Mouse (Mus musculus): ENCODE results near the gene Tlx2.

Gene Tlx2

GRCm38 (mm10) chr6:83070247-83070310 lies at the start of gene Tlx2:
TSS of gene Tlx2 (minus strand) at chr6:83070293.
- DNase-seq (ENCODE audit: extremely low spot score, low read depth, low spot score), result no peak

- no peak for DNase-seq (ENCODE audit: extremely low spot score, low read depth, low spot score)
These were observed 49.6 kb upstream of the Tlx2 start for GRCm38 (mm10) chr6:83119734-83120051.

- DNase-seq (ENCODE audit: extremely low spot score, low read depth, low spot score), result no peak
These were observed 49.0 kb upstream of the Tlx2 start for GRCm38 (mm10) chr6:83118825-83119733.

- no peak for DNase-seq (ENCODE audit: extremely low spot score, low read depth, low spot score)
These were observed 48.3 kb upstream of the Tlx2 start for GRCm38 (mm10) chr6:83118369-83118768.

GRCm38 (mm10) chr6:83117616-83118015 lies 47.5 kb upstream of the Tlx2 start:
- DNase-seq (ENCODE audit: extremely low spot score, low read depth, low spot score), result no peak

GRCm38 (mm10) chr6:83117165-83117438 lies 47.0 kb upstream of the Tlx2 start:
- no peak for DNase-seq (ENCODE audit: extremely low spot score, low read depth, low spot score)

GRCm38 (mm10) chr6:83116373-83117164 lies 46.5 kb upstream of the Tlx2 start:
- no peak for DNase-seq (ENCODE audit: extremely low spot score, low read depth, low spot score)

- DNase-seq (ENCODE audit: extremely low spot score, low read depth, low spot score), result no peak
These were observed 45.7 kb upstream of the Tlx2 start for GRCm38 (mm10) chr6:83115682-83116372.

- no peak for DNase-seq (ENCODE audit: extremely low spot score, low read depth, low spot score)
These were observed 45.0 kb upstream of the Tlx2 start, which contains the start of gene Mogs for GRCm38 (mm10) chr6:83115011-83115671. TSS of gene Mogs (plus strand) at chr6:83115496.

- DNase-seq (ENCODE audit: extremely low spot score, low read depth, low spot score), result no peak
These were observed 41.5 kb upstream of the Tlx2 start for GRCm38 (mm10) chr6:83111510-83112136.

GRCm38 (mm10) chr6:83108762-83109668 lies 38.9 kb upstream of the Tlx2 start, which contains the start of gene Mrpl53:
TSS of gene Mrpl53 (plus strand) at chr6:83109040.
- no peak for DNase-seq (ENCODE audit: extremely low spot score, low read depth, low spot score)

GRCm38 (mm10) chr6:83107566-83108400 lies 37.7 kb upstream of the Tlx2 start:
- no peak for DNase-seq (ENCODE audit: extremely low spot score, low read depth, low spot score)

- DNase-seq (ENCODE audit: extremely low spot score, low read depth, low spot score), result no peak
These were observed 34.1 kb upstream of the Tlx2 start for GRCm38 (mm10) chr6:83104158-83104557.

- DNase-seq (ENCODE audit: extremely low spot score, low read depth, low spot score), result no peak
These were observed 33.1 kb upstream of the Tlx2 start for GRCm38 (mm10) chr6:83103130-83103650.

GRCm38 (mm10) chr6:83101688-83102556 lies 31.8 kb upstream of the Tlx2 start:
- DNase-seq (ENCODE audit: extremely low spot score, low read depth, low spot score), result no peak

- DNase-seq (ENCODE audit: extremely low spot score, low read depth, low spot score), result peak; percentile 71
These were observed 31.2 kb upstream of the Tlx2 start, which contains the start of the genes Ccdc142 and Gm42688 for GRCm38 (mm10) chr6:83101316-83101687. TSS of gene Ccdc142 (plus strand) at chr6:83101601. TSS of gene Gm42688 (plus strand) at chr6:83101617.

GRCm38 (mm10) chr6:83098411-83098810 lies 28.3 kb upstream of the Tlx2 start:
- DNase-seq (ENCODE audit: extremely low spot score, low read depth, low spot score), result no peak

GRCm38 (mm10) chr6:83095968-83096367 lies 25.9 kb upstream of the Tlx2 start:
- no peak for DNase-seq (ENCODE audit: extremely low spot score, low read depth, low spot score)
